Mouse (Mus musculus): ENCODE data around the gene Rbm17.
"Not testable (repeated sequence)": the region's sequence is repeated elsewhere in the genome, so short reads cannot be mapped to it uniquely, and the experiment has no call there.

Gene Rbm17

GRCm38 (mm10) chr2:11604053-11604452, at the start of gene Rbm17:
Rbm17 (minus strand) TSS chr2:11604153.
- DNase-seq (ENCODE audit: low read depth, low spot score), result no peak

- DNase-seq (ENCODE audit: low read depth, low spot score), result no peak
Observed at GRCm38 (mm10) chr2:11653330-11653729, 49.4 kb upstream of the Rbm17 start.

GRCm38 (mm10) chr2:11652780-11653179, 48.8 kb upstream of the Rbm17 start:
- DNase-seq (ENCODE audit: low read depth, low spot score), result no peak

DNA sequence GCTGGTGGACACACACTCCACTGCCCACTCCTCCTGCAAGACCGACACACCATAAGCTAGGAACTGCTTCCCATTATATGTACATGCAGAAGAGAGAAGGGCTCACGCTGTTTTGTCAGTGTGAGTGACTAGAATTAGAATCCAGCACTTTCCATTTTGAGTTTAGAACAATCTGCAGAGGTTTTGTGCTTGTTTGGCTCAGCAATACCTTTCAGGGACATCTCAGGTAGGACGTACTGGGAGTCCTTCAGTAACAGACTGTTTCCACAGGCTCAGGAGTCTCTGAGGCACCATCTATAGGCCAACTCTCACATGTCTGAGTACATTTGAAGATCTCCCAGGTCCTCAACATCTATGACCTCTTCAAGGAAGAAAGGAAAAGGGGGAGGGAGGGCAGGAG, 48.2 kb upstream of the Rbm17 start:
- no peak for DNase-seq (ENCODE audit: low read depth, low spot score)

DNA sequence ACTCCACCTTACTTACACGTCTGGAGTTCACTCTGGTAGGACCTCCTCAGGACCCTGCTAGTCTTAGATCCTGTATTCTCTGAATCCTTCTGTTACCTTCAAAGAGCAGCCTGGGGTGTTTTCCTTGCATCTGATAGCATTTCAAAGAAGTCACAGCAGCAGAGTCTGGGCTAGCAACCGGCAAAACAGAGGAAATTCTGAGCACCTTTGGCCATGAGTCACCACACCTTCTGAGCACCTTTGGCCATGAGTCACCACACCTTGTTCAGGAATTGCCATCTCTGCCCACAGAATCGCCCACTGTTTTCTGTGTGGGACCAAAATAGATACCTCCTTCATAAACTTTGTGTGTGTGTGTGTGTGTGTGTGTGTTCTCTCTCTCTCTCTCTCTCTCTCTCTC, 47.5 kb upstream of the Rbm17 start:
- DNase-seq (ENCODE audit: low read depth, low spot score), result no peak

GRCm38 (mm10) chr2:11645297-11645696, 41.3 kb upstream of the Rbm17 start:
- DNase-seq (ENCODE audit: low read depth, low spot score), result no peak

DNA sequence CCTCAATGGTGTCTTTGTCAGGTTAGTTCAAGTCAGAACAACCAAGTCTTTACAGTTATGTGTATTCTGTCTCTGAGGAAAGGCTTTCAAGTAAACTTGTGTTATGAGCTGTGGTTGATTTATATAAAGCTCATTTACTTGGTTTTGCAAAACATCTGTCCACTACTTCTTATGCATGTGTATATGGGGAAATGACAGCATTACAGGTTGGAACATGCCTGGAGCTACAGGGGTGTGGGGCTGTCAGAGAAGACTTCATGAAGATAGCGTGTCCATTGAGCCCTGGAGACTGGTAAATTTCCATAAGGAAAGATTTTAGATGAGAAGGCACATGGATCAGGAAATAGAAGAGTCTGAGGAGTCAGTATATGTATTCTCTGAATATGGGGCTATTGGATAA, 40.1 kb upstream of the Rbm17 start:
- DNase-seq (ENCODE audit: low read depth, low spot score), result no peak

GRCm38 (mm10) chr2:11642451-11642941, 38.5 kb upstream of the Rbm17 start, which contains the start of gene Il2ra:
Il2ra (plus strand) TSS chr2:11642807.
- DNase-seq (ENCODE audit: low read depth, low spot score), result no peak

DNA sequence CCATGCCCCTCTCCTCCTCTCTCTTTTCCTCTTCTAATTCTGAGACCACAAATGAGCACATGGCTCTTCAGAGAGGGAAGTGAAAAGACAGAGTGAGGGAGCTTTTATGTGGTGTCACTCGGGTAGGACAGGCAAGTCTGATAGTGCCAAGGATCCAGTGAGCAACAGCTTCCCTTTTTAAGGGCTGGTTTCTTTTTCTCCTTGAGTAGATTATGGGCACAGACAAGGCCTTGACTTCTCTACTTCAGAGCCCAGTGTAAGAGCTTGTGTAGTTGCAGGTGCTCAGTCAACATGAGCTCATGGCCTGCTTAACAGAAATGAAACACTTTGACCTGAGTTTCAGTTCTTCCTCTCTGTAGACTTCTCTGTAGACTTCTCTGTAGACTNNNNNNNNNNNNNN, 33.2 kb upstream of the Rbm17 start:
- DNase-seq (ENCODE audit: low read depth, low spot score), result no peak

- DNase-seq (ENCODE audit: low read depth, low spot score), result no peak
Observed at GRCm38 (mm10) chr2:11636138-11636480, 32.2 kb upstream of the Rbm17 start.

GRCm38 (mm10) chr2:11635471-11636137, 31.7 kb upstream of the Rbm17 start:
- no peak for DNase-seq (ENCODE audit: low read depth, low spot score)

DNA sequence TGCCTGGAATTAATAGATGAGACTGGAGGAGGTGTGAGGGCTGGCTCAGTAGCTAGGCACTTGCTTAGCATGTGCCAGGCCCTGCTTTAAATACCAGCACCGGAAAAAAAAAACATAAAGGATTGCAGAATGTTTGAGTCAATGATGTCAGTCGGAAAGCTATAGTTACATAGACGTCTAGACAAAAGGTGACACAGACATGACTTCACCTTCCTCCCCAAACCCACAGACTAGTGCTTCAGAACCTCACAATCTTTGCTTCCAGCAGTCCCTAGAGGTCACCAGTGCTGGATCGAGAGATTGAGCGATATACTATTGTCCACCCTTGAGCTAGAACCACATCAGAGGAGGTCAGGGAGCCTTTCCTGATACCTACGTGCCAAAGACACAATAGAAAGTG, 31.1 kb upstream of the Rbm17 start:
- DNase-seq (ENCODE audit: low read depth, low spot score), result no peak

- DNase-seq (ENCODE audit: low read depth, low spot score), result no peak
Observed at GRCm38 (mm10) chr2:11625890-11626289, 21.9 kb upstream of the Rbm17 start, which contains the start of gene Gm17490. Gm17490 (minus strand) TSS chr2:11626264.

- no peak for DNase-seq (ENCODE audit: low read depth, low spot score)
Observed at GRCm38 (mm10) chr2:11623726-11624125, 19.8 kb upstream of the Rbm17 start.

GRCm38 (mm10) chr2:11623173-11623572, 19.2 kb upstream of the Rbm17 start:
- DNase-seq (ENCODE audit: low read depth, low spot score), result no peak

- DNase-seq (ENCODE audit: low read depth, low spot score), result no peak
Observed at GRCm38 (mm10) chr2:11619598-11619997, 15.6 kb upstream of the Rbm17 start.

GRCm38 (mm10) chr2:11616846-11617245, 12.9 kb upstream of the Rbm17 start:
- no peak for DNase-seq (ENCODE audit: low read depth, low spot score)

DNA sequence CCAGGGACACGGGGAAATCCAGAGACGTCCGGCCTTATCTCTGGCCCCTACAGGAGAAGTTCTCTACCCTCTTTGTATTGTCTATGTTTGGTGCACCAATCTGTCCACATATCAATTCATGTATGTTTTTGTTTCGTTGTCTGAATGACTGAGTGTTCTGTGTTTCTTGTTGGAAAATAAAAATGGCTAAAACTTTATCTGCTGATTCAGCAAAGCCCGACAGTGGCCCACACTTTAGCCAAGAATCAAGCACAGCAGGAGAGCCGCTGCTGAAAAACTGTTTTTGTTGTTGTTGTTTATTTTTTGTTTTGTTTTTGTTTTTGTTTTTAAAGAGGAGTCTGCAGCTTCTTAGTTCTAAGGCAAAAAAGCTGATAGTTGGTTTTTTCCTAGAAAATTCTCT, 9.0 kb upstream of the Rbm17 start:
- not testable (repeated sequence) for DNase-seq (ENCODE audit: low read depth, low spot score)

DNA sequence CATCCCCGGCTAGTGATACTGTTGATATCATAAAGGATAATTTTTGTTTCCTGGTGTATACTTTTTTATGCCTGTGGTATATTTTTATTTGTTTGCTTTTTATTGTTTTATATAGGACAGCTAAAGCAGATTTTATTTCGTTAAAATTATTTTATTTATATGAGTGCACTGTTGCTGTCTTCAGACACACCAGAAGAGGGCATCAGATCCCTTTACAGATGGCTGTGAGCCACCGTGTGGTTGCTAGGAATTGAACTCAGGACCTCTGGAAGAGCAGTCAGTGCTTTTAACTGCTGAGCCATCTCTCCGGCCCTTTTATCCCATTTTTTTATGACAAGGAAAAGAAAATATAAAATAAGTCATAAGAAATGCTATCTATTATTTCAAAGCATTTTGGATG, 2.8 kb upstream of the Rbm17 start:
- DNase-seq (ENCODE audit: low read depth, low spot score), result not testable (repeated sequence)

- DNase-seq (ENCODE audit: low read depth, low spot score), result no peak
Observed at GRCm38 (mm10) chr2:11604911-11605310, 958 bp upstream of the Rbm17 start.

DNA sequence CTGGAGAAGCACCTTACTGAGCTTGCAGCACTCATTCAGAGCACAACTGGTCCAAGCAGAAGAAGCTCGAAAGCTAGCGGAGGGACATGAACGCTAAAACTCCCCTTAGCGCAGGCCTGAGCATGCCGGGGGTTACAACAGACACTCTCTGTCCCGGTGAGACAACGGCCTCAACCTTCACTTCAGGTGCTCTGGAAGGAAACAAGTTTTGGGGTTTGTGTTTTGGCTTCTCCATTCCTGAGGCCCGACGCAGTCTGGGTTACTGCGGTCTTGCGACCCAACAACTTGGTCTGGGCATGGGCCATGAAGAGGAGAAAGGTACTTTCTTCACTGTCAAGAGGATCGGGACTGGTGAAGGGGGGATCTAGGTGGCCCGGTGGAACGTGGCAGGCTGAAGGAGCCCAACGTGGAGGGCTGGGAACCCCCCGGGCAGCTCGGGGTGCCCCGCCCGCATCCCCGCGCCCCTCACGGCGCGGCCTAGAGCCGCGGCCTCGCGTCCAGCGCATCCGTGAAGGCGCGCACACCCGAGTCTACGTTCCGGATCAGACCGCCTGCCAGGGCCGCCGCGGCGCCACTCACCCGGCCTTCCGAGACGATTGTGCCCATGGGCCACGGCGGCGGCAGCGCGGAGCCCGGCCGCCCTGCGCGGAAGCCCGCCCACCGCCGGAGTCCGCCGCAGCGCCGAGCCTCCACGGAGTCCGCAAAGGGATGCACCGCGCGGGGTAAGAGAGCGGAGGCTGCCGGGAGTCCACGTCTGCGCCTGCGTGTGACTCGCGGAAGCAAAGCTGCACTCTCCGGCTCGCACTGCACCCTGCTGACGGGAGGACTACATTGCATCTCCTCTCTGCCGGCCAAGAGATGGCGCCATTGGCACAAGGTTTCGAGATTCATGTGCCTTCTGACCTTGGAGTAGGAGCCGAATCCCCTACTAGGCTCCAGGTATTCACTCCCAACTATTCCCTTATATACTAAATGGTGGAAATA, 1.2 kb downstream of the Rbm17 start:
- peak; percentile 97 for DNase-seq (ENCODE audit: low read depth, low spot score)

GRCm38 (mm10) chr2:11601795-11602194, 2.2 kb downstream of the Rbm17 start:
- DNase-seq (ENCODE audit: low read depth, low spot score), result no peak

DNA sequence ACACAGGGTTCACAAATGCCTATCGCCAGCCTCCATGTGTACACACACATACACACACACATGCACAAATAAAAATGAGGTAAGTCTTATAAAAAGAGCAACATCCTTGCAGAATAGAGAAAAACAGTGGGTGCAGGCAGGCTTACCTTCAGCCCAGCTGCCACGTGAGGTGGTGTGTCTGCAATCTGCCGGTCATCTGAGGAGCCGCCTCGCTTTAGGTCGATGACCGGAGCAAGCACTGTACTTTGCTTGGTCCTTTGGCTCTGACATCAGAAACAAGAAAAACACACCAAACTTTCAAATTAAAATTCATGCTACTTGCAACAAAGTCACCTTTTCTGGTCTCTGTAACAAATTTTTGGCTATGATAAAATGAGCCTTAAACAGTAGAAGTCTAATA, 6.0 kb downstream of the Rbm17 start:
- DNase-seq (ENCODE audit: low read depth, low spot score), result no peak
